11 mouse cellular contexts compared by ENCODE assay signal in the genomic region with DNA sequence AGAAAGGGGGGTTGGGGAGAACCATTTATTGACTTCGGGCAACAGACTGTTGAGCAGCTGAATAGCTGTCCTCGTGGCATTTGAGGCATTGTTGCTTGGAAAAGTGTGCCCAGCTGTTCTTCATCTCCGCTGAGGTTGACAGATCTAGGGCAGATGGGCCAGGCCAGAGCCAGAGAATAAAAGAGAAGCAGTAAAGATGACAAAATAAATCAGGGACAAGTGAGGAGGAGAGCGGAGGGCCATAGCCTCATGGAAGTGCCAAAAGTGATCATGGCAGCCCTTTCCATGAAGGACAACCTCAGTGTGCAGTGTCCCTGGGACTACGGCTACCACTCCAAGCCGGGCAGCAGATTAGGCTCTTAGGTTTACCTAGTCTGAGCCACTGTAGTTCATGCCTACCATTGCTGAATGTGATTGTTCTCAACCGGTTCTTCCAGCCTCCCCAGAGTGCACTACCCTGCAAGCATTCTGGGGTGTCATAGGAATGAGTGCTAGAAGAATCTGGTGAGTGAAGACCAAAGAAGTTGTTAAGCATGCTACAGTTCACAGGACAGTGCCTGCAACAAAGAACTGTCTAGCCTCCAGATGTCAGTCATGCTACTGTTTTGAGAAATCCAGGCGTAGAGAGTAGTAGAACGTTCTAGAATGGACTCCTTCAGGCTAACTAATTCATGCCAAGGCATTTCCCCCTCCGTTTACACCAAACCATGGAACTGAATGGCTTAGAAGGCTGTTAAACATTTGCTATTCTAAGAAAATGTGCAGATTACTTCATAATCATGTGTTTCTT.
A peak's percentile ranks its signal among the peaks of the same experiment; 100 is the strongest.
DNase-seq lines count a peak whose midpoint lies in the region; ATAC-seq lines count a peak whose summit lies in the region.
"Had no signal": no experiment of that assay in that cellular context is flagged by ENCODE, and none has a peak within 500 bp of the region (broad histone marks: within the 10 kb centered on the region; RNA-seq: fewer than 3 reads in every experiment).

No protein-coding gene starts in this region.

- 0 out of 2 replicates have a peak, but pooled peaks cover 3% of the 10 kb centered on the region for H3K4me1 ChIP-seq in neural tube, embryonic 14.5 days (ENCODE audit: control insufficient read depth, insufficient read depth, low read length)
- H3K4me1 ChIP-seq: liver, embryonic 15.5 days; neural tube, embryonic 12.5 days had no signal

- H3K27ac ChIP-seq in neural tube, embryonic 14.5 days (ENCODE audit: low read depth, low read length), result peak overlapping the region; percentile 36; the same call in 1 of the 2 replicates
- H3K27ac ChIP-seq: liver, embryonic 15.5 days; neural tube, embryonic 12.5 days had no signal

- H3K36me3 ChIP-seq in neural tube, embryonic 14.5 days (ENCODE audit: control insufficient read depth, insufficient read depth, low read length), result peaks cover 47% of the 10 kb centered on the region
- H3K36me3 ChIP-seq: liver, embryonic 15.5 days had no signal

- peak; percentile 19 for DNase-seq in heart, adult 8-10 months (ENCODE audit: low spot score)
- DNase-seq in heart, postnatal 25 days (ENCODE audit: low spot score), result no peak
- DNase-seq in adrenal gland, postnatal 10 days, result peak; percentile 51
- peak; percentile 36 for DNase-seq in kidney, adult 9 months
- no peak for DNase-seq in cerebellum, adult 9-10 months
- no peak for DNase-seq in left cerebral cortex, adult 9 months (ENCODE audit: low spot score in 2 of 2)
- no peak for DNase-seq in spleen, adult 12 weeks (ENCODE audit: low spot score)
- DNase-seq: embryo, embryonic 11 days had no signal

- no peak overlapping the region for H3K4me2 ChIP-seq in neural tube, embryonic 14.5 days (ENCODE audit: low read depth, low read length)
- H3K4me2 ChIP-seq: liver, embryonic 15.5 days; neural tube, embryonic 12.5 days had no signal

- intact Hi-C loops in heart, postnatal 25 days (cut with DNase I), result no loop called here

- H3K4me3 ChIP-seq in neural tube, embryonic 14.5 days (ENCODE audit: low read depth, low read length), result no peak overlapping the region
- H3K4me3 ChIP-seq: liver, embryonic 15.5 days; neural tube, embryonic 12.5 days had no signal

- WGBS in neural tube, embryonic 14.5 days, result 51% methylated on average over 10 of the region's 10 CpGs

- no peaks in the 10 kb centered on the region for H3K27me3 ChIP-seq in neural tube, embryonic 14.5 days (ENCODE audit: control insufficient read depth, insufficient read depth, low read length)
- H3K27me3 ChIP-seq: liver, embryonic 15.5 days; neural tube, embryonic 12.5 days had no signal

- H3K9ac ChIP-seq in neural tube, embryonic 14.5 days (replicated peaks; ENCODE audit: low read depth, low read length), result no peak overlapping the region
- H3K9ac ChIP-seq: liver, embryonic 15.5 days; neural tube, embryonic 12.5 days had no signal

- no peaks in the 10 kb centered on the region for H3K9me3 ChIP-seq in neural tube, embryonic 14.5 days (ENCODE audit: control insufficient read depth, low read length)
- H3K9me3 ChIP-seq: liver, embryonic 15.5 days; neural tube, embryonic 12.5 days had no signal

- 0 out of 2 replicates have a peak, but pooled peaks have one; percentile 44 for ATAC-seq in neural tube, embryonic 14.5 days (ENCODE audit: low read depth)

Comparison
In these comparisons a context has a peak if more than half of its experiments do, and no peak if none do; other contexts are left out.
1. DNase-seq: peak in heart, adult 8-10 months (single experiment), adrenal gland, postnatal 10 days (single experiment) and kidney, adult 9 months (single experiment); none in heart, postnatal 25 days (single experiment), cerebellum, adult 9-10 months (single experiment), left cerebral cortex, adult 9 months (0 of 2) and spleen, adult 12 weeks (single experiment).